Mouse (Mus musculus) left cerebral cortex, postnatal 25 days (tissue): ENCODE measurements at regions not wholly inside any gene's neighbourhood (a gene's known extent, or its start where the extent isn't known, plus 50 kb on each side); places are given as distances from the start of the nearest gene placed in this dataset.
A peak's percentile ranks its signal among the peaks of the same experiment; 100 is the strongest.

ENCODE experiments used
- DNase-seq, 2 experiments: peaks; one replicate each; pipeline ENCODE4 v3.0.0; 2022; ENCODE audit warnings: low spot score in 2 of 2, mixed read lengths in 1 of 2
- intact Hi-C: fragments of 180-260 bp; cut with DNase I; formaldehyde crosslinking; loops from one replicate; pipeline ENCODE4 v1.15.1; 2025

DNA sequence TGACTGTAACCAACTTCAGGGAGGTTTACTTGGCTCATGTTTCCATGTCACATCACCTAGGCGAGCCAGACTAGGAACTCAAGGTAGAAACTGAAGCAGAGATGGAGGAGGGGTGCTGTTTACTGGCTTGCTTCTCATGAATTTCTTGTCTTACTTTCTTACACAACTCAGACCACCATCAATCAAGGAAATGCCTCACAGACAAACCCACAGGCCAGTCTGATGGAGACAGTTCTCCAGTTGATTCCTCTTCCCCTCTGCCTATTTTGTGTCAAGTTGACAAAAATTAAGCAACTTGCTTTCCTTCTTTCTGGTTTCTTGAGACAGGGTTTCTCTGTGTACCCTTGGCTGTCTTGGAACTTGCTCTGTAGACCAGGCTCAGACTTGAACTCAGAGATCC lies 83.8 kb upstream of the Phip start:
- intact Hi-C loops: no loop called here
- DNase-seq: no peak

GRCm38 (mm10) chr9:83056208-83056607 lies 80.9 kb upstream of the Phip start:
- intact Hi-C loops: no loop called here
- no peak for DNase-seq

- no peak for DNase-seq
- intact Hi-C loops: no loop called here
Measured at GRCm38 (mm10) chr9:83051666-83052065, 76.3 kb upstream of the Phip start.

- DNase-seq: no peak
- intact Hi-C loops: no loop called here
Measured at GRCm38 (mm10) chr9:83047567-83048238, 72.4 kb upstream of the Phip start.

DNA sequence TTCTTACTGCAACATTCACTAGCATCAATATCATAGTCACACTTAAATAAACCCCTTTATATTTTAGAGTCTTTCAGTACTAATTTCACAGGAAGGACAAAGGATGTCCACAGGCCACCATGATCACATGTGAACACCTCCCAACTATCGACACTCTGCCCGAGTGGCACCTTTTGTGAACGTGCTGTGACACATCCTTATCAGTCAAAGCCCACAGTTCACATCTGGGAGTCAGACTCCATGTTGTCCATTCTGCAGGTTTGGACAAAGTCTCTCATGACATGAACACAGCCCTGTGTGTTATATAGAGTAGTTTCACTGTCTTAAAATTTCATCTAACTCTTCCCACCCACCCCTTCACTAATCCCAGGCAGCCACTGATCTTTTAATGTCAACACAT lies 70.7 kb upstream of the Phip start:
- intact Hi-C loops: no loop called here

DNA sequence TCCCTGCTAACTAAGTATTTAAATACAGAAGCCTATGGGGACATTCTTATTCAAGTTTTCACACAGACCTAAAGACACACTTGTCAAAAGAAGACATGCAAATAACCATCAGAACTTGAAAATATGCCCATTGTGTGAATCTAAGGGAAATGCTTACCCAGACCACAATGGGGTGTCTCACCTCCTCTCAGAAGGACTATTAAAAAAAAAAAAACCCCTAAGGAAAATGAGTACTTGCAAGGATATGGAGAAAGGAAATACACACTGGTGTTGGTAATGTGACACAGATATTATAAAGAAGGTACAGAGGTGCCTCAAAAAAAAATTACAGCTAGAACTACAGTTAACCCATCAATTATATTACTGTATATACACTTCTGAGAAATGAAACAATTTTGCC lies 68.5 kb upstream of the Phip start:
- intact Hi-C loops: loop anchor here (5.0 kb wide), 1 partner anchor 554 kb away; no protein-coding TSS in a partner anchor
- no peak for DNase-seq

More for the DNA sequence above, 70.7 kb upstream of the Phip start:
- DNase-seq: no peak

DNA sequence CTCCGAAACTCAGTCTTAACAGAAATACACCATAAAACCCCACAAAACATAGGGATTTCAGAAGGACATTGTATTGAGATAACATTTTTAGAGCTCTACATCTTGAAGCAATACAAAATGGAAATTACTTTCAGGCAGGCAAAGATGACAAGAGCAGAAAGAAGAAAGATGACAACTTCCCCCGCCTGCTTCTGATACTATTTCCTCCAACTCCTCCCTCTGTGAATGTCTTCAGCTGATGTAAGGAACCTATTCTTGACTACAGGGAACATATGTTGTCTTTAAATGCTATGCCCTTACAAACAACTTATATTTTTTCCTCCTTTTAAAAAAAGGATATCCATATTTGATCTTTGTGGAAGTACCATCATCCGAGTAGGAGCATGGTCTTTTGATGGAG lies 66.0 kb upstream of the Phip start:
- peak in 1 of 2 experiments; percentile 79 for DNase-seq
- intact Hi-C loops: loop anchor here (1.0 to 5.0 kb wide), 3 partner anchors 56 to 556 kb away; partner anchors contain the start of gene Phip

GRCm38 (mm10) chr9:83040686-83041085 lies 65.4 kb upstream of the Phip start:
- DNase-seq: no peak
- intact Hi-C loops: loop anchor here (1.0 to 5.0 kb wide), 3 partner anchors 55 to 557 kb away; partner anchors contain the start of gene Phip

DNA sequence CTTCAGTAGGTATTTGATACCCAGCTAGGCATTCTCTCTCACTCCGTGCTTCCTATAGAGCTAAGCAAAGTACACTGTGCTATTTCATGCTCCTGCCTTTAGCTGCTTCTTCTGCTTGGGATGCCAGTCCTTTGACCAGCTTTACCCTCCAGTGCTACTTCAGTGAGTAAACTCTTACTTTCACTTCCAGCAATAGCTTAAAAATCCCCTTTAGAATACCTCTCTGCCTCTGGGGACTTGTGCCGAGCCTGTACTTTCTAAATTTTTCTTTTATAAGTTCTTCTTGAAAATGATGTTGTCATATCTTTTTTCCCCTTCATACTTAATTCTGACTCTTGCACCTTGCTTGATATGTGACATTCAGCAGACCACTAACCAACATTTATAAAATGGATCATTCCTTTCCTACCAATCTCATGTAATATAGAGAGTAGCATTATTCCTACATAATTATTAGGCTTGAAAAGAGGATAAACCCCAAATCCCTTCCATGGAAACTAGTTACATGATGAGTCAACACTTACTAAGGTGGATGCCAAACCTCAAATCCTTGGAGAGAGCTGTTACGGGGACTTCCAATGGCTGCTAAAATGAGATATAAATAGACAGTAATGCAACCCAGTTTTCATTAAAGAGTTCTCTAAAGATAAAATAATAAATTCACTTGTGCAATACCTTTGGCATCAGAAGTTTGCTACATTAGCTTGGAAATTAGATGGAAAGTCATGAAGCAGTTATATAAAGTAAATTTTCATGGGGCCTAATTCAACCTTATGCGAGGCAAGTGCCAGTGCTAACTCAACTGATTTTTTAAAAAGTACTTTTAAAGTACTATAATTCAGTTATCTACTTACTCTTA lies 62.2 kb upstream of the Phip start:
- intact Hi-C loops: no loop called here
- DNase-seq: no peak
